Mouse (Mus musculus) liver, adult 2 months (tissue): ENCODE measurements around the gene Plk3.

Experiments
- CTCF ChIP-seq: fragments of 200-500 bp; IDR thresholded peaks from 2 replicates; pipeline ENCODE4 v1.5.1; 2011; ENCODE audit warnings: low read depth, low read length, control low read depth
- POLR2A ChIP-seq: fragments of 200-500 bp; IDR thresholded peaks from 2 replicates; pipeline ENCODE4 v1.6.1; 2011; ENCODE audit warnings: low read length, control low read depth; ENCODE audit not compliant: insufficient read depth; ENCODE audit errors: extremely low read depth

- TF ChIP-seq CTCF (peak; percentile 89), POLR2A (peak; percentile 37)
Observed at GRCm38 (mm10) chr4:117120445-117121414, 13.0 kb downstream of the Plk3 start.
